Mouse (Mus musculus) adrenal gland, adult 8-10 months (tissue): ENCODE data around the gene Shroom2. TPM values are rescaled to one million over a fixed set of nuclear protein-coding genes. Genes with fewer than 3 reads are reported as not detected.

Experiments
- DNase-seq: peaks from one replicate; pipeline ENCODE4 v3.0.0; 2022
- total RNA-seq, 4 experiments: library from RNA; stranded (reverse); gene quantifications; 2 replicates each; pipeline ENCODE4 v1.2.4; 2022

Gene Shroom2
- total RNA-seq, 4 experiments from 2014 or later: 9.3 to 13.4 (median 10.3) TPM

DNA sequence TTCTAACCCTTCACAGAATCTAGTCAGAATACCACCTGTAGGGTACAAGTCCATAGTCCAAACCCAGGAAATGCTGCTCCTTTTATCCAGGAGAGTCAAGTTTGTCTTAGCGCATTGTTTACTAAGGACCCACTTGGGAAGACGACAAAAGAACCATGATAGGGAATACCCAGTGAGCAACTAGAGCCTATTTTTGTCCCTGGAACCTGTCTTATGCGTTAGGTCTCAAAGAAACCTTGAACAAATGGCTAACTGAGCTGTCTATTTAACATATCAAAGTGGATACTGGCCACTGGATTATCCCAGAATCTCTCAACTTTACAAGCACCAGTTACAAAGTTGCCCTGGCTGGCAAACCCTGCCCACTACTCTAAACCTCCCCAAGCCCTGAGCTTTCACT lies 67.6 kb downstream of the Shroom2 start:
- DNase-seq: no peak

DNA sequence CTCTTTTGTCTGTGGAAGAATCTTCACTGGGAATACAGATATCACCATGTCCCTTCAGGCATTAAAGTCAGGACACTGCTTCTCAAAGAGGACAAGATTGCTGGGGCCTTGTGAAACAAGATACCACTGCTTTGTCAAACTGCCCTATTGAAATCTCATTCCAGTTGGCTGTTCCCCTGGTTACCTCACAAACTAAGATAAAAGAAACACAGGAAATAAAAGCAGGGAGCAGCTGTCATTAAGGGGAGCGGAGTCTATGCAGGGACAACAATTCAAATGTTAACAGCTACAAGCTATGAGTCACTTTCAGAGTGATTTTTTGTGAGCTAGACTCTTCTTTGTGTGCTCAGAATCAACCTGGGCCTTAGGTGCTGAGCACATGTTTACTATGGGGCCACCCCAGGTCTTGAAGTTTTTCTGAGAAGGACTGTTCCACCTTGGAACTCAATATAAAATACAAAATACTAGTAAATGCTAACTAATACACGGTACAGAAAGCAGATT lies 78.4 kb downstream of the Shroom2 start:
- no peak for DNase-seq

DNA sequence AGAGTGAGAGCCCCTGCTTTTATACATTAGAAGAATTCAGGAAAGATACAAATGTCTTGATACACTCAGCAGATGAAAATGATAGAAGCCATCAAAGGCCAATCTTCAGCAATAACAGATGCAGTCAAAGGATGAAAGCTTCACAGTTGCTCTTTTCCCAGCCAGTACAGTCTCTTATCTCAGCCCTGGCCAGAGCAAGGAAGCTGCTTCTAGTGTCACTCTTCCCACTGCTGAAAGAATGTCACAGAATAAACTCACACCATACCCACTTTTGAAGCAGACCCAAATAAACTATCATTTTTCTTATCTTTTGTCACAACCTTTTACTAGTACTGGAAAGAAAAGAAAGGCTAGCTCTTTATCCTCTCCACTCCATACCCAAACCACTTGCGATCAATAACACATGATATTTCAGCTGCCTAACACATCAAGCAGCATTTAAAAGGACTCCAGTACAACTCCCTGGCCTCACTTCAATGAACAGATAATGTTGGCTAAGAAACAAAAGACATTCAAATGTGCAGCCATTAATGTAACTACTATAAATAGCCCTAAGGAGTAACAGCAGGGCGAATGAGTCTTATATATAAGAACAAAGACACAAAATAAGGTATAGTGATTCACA lies 90.0 kb downstream of the Shroom2 start:
- DNase-seq: no peak

DNA sequence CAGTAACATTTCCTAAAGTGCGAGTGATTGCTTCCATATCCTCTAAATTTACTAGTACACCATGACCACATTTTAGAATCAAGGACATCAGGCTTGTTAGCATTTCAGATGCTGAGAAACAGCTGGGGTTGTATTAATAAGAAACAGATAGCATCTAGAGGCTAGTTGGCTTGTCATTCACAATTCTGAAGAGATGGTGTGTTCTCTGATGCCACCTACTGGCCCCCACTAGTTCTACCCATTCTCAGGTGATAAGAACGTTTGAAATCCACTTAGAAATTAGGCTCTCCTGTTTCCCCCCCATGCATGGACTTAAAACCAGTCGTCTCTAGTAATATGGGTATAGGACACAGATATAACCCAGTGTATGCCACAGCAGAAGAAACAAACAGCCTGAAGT lies 92.9 kb downstream of the Shroom2 start:
- DNase-seq: no peak

DNA sequence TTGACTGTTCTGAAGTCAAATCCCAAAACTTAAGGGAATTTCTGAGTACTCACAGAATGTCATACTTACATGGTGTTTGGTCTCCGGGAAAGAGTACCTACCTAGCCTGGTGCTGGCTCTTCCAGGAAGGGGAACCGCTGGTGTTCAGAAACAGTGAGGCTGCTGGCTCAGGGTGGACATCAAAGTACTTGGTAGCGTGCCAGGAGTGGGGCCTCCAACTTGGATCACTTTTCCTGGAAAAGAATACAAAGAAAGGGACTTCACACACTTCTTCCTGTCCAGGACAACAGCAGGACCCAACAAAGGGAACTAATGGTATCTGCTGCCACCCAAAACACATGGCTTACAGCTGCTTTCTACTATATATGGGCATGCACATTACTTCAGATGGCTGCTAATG lies 95.8 kb downstream of the Shroom2 start:
- no peak for DNase-seq

DNA sequence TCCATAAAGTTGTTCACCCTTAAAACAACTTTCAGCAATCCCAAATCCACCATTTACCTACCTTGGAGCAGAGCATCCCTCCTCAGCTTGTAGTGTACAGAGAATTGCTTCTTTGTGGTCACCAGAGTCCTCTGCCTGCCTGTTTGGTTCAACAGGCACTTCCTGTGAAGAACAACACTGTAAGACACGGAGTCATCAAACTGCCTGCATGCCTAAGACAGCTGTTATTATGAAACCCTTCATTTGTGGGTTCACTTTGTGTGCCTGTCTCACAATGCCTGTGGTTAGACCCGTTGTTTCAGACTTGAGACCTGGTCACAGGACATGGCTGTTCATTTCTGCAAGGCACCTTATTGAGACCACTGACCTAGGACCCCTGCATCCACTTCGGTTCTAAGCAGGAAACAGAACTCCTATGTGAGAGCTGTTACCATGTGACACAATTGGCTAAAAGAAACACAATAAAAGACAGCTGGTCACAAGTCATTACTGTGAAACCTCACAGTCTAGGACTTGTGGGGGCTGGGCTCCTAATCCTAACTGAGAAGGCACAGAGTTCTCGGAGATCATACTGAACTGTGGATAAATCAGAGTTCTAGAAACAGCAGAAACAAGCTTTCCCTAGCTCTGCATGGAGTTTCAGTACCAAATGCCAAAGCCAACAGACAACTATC lies 111.8 kb downstream of the Shroom2 start:
- DNase-seq: no peak

DNA sequence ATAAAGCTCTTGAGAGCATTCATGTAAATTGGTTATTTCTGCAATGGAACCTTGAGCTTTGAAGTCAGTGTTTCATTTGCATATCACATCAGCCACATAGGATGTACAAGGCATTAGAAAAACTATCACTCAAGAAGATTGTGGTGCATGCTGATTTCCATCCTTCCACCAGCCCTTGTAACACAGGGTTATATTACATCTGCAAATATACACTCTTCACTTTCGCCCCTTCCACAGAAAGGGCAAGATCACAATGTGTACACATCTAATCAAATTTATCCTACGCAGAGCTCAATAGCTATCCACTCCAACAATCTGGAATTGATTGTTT lies 112.7 kb downstream of the Shroom2 start:
- DNase-seq: no peak

DNA sequence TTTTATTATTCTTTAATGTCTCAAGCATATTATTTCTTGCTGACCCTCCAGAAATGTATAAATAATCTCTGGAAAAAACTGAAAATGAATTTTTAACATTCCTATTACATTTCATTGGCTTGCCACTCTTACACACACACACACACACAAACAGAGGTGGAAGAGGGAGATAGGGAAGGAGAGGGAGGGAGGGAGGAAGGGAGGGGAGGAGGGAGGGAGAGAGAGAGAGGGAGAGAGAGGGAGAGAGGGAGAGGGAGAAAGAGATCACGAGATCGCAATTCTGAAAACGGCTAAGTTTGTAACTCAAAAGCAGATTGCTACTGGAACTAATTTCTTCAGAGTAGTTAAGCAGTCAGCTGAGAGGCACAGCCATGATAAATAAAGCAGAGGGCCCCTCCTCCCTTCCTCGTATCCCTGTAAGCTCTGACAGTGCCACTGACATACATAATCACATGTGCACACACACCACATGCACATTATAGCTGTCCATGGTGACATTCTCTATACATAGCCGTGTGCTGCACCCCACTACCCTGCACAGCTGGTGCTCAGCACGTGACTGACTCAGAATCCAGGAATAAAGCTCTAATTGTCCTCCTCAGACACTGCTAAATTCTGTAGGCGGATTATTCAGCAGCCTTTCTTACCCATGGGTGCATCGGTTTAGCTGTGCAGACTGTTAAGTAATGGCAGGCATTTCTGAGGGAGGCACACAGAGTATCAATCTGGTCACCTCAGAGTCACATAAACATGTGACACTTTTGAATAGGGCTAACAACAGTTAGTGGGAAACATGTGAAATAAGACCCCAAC lies 113.3 kb downstream of the Shroom2 start:
- DNase-seq: no peak

DNA sequence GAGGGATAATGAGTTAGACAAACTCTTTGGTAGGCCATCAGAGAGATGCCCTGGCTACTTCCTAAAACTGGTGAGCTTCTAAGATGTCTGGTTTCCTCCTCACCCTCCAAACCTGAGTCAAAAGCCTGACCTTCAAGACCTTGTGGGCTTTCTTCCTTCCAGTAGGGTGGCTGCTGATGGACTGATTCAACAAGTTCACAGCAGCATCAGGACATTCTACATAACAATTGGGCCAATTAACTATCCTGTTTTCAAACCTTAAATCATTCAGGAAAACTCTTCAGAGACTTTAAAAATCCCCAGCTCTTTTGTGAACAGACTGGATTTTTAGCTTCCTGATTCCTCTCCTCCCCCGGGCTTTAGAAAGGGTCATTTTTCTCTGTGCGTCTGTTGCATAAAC lies 116.6 kb downstream of the Shroom2 start:
- no peak for DNase-seq

DNA sequence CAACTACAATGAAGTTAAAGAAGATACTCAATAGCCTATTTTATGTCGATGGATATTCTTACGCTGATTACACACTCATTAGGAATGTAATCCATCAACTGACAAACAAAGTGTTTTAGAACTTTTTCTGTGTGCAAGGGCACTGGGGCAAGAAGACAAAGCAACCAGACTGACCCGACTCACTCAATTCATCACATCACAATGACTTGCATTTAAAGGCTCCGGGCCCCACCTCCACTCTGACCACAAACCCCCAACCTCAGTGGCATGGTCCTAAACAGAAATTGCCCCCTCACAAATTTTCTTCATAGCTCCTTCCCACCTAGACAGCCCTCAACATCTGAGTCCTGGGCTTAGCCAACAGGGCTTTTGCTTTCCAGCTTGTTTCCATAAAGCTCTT lies 124.4 kb downstream of the Shroom2 start:
- no peak for DNase-seq

DNA sequence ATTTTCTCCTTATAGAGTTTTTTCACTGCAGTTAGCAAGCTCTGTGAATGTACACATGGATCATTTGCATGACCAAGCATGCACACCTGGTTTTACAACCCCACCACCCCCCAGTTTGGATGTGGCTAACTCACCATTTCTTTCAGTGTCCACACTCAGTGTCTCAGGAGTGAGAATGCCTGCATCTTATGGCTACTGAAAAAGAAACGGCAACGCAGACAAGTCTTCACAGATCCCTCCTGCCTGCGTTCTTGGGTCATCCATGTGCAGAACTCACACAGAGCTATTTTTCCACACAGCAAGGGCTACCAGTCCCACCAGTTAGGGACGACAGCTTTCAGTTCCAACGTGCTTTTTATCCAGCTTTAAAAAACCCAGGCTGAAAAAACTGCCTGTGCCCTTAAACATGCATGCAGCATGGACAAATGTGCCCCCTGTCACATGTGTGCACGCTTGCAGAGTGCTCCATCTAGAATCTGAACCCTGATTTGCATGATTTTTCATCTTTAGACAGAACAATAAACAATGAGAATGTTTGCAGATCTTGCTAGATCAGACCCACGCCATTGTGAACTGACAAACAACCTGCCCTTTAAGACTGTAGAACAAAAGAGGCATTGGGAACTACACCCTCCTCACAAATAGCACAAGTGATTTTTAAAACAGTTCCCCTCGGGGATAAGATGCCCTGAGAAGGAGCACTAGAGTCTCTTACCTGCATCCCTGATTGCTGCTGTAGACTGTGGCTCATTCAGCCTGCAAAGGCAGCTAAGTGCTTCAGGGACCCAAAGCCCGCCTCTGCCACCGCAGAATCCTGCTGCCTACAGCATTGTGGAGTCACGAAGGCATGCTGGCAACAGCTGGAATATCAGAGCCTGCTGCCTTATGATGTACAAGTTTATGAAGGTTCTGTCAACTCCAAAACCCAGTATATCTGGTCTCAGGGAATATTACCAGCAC lies 125.3 kb downstream of the Shroom2 start:
- no peak for DNase-seq

DNA sequence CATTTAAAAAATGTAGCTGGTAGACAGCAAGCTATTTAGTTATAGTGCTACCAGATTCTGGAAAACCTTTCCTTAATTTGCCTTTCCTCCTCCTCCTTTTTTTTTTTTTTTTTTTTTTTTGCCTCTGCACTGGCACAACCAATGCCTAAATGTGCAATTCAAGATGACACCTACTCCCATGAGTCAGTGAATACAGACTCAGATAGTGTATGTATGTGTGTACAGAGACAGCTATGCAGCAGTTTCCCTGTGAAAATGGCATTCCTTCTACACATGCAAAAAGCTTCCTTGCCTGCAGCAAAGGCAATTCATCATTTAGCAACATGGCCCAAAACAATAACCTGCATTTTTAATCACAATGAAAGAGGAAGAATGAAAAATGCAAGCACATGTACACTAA lies 126.1 kb downstream of the Shroom2 start:
- no peak for DNase-seq

DNA sequence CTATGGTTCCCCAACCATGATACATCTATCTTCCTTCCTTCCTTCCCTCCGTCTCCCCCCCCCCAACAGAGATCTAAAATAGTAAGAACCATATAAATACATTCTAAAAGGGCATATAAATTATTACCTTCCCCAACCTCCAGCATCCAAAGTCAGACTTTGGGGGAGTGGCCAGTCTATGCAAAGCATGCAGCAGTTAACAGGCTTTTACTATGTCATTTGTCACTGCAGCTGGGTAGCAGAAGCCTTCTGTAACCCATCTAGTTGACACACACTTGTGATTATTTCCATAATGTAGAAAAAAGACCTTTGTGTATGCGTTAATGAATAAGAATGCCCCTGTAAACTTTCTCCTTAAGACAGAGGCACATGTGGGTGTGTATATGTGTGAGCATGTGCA lies 126.6 kb downstream of the Shroom2 start:
- no peak for DNase-seq

DNA sequence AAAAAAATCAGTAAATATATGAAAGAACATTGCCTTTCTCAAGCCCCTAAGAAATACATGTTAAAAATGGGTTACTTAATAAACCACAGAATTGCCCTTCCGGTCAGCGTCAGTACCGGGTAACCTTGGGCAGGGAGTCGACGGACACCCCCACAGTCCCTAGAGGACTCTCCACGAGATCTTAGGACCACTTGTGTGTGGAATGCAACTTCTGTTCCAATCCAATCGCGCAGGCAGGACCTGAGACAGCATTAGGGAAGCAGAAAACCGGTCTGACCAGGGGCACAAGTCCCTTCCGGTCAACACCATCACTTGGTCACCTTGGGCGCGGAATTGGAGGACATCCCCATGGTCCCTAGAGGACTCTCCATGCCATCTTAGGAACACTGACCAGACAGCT lies 133.9 kb downstream of the Shroom2 start:
- DNase-seq: no peak

DNA sequence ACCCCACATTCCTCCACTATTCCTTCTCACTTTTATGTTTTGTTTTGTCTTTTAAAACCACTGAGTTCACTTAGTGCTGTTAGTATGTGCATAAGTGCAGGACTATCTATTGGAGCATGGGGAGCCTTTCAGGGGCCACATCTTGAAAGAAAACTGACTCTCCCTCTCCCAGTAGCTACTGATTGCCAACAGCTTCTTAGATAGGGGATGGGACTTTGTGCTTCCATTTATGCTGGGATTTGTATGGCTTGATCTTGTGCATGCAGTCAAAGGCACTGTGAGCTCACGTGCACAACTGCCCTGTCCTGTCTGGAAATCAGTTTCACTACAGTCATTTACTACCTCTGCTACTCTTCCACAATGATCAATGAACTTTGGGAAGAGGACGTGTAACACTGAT lies 147.9 kb downstream of the Shroom2 start:
- no peak for DNase-seq

DNA sequence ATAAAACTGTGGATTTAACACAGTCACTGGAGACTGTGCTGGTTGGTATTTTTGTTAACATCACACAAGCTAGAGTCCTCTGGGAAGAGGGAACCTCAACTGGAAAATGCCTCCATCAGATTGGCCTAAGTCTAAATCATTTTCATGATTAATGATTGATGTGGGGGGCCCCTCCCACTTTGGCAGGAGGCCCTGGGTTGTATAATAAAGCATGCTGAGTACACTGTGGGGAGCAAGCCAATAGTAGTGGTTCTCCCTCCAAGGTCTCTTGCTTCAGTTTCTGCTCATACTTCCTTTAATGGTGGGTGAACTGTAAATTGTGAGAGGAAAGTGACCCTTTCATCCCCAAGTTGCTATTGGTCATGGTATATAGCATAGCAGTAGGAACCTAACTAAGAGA lies 148.3 kb downstream of the Shroom2 start:
- no peak for DNase-seq

DNA sequence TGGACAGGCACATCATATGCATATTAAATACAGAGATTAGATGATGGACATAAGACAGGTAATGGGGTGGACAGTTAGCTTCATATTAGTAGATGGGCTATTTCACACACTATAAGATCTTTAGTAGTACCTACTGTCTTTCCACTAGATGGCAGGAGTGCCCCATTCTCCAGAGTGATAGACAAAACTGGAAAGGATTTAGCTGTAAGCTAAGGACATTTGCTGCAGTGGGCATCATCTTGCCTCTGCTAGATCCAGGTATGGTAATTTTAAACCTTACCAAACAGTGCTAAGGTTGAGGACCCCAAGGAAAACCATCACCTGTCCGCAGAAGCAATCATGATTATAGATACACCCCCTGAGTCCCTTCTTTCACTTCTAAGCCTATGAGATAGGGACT lies 150.8 kb downstream of the Shroom2 start:
- no peak for DNase-seq

DNA sequence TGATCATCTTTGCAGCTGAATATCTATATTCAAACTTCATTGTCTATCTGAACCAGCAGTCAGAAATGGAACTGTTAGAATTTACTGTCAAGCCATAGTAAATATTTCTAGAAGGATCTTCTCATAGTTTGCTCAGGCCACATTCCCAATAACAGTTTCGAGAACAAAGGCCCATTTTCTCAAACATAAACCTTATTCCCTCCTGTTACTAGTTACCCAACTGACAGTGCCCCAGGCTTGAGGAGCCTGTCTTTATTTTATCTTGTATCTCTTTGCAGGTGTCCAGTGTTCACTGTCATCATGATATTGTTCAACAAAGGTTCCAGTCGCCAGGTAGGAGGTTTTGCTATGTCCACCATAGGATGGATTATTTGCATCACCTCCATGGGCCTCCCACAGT lies 206.2 kb downstream of the Shroom2 start, which contains the start of gene Cldn34a:
Gene Cldn34a, plus strand, starts transcription at position 301 of the 400 bp plus-strand sequence.
- DNase-seq: no peak
